Mouse (Mus musculus) adrenal gland, adult 18-20 months (tissue): ENCODE data around the gene Serpinb9b. TPM values are rescaled to one million over a fixed set of nuclear protein-coding genes. Genes with fewer than 3 reads are reported as not detected.

Experiments
- total RNA-seq, 2 experiments: library from RNA; stranded (reverse); gene quantifications; 1 replicate in 1 of 2; 2 replicates in 1 of 2; pipeline ENCODE4 v1.2.3; 2021

The Serpinb9b gene
- total RNA-seq, 2 experiments from 2014 or later, result 0.10 TPM; not detected in 1

Other genes with a start within 250 kb of the Serpinb9b start
- gene Mylk4, start 243.5 kb upstream of the Serpinb9b start, total RNA-seq, result under 1 TPM in 1 of 2 experiments, not detected in 1; 0.26 TPM
- gene Wrnip1, start 225.4 kb upstream of the Serpinb9b start, total RNA-seq, result 10 to 100 TPM; 28.0 to 54.6 TPM
- not detected for gene D930007J09Rik, start 224.6 kb upstream of the Serpinb9b start, total RNA-seq
- gene Serpinb1a, start 176.2 kb upstream of the Serpinb9b start, total RNA-seq, result 100 to 1,000 TPM in 1 of 2 experiments, 1 to 10 TPM in 1; 4.3 to 134 TPM
- not detected for gene Serpinb1c, start 129.2 kb upstream of the Serpinb9b start, total RNA-seq
- gene Serpinb6b, start 62.2 kb upstream of the Serpinb9b start, total RNA-seq, result 10 to 100 TPM in 1 of 2 experiments, 1 to 10 TPM in 1; 9.1 to 23.9 TPM
- 10 to 100 TPM; 18.6 to 19.3 TPM for gene Serpinb9, start 24.2 kb upstream of the Serpinb9b start, total RNA-seq
- gene Serpinb1b, start 51.2 kb downstream of the Serpinb9b start, total RNA-seq, result under 1 TPM in 1 of 2 experiments, not detected in 1; 0.30 TPM
- not detected for gene Serpinb9c, start 132.3 kb downstream of the Serpinb9b start, total RNA-seq
- not detected for gene Serpinb9d, start 165.5 kb downstream of the Serpinb9b start, total RNA-seq
- gene Serpinb9e, start 222.2 kb downstream of the Serpinb9b start, total RNA-seq, result not detected